Mouse (Mus musculus) intestine, embryonic 16.5 days (tissue): Measurements from ENCODE around the gene Wasf1. TPM values are rescaled to one million over a fixed set of nuclear protein-coding genes. Genes with fewer than 3 reads are reported as not detected.

ENCODE experiments used
- ATAC-seq: fragments of 200-750 bp; cut with Nextera tagmentation; 2 replicates; pipeline ENCODE4 v1.8.0; 2017; ENCODE audit warnings: moderate TSS enrichment, moderate library complexity
- H3K27ac ChIP-seq: fragments of 300-500 bp; sonication (generic); 2 replicates; pipeline ENCODE4 v1.5.1; 2014; ENCODE audit warnings: mild to moderate bottlenecking, low read length
- H3K27me3 ChIP-seq: fragments of 300-500 bp; sonication (generic); replicated peaks from 2 replicates; pipeline ENCODE4 v1.6.1; 2014; ENCODE audit warnings: low read length, control low read depth, mixed read lengths; ENCODE audit not compliant: control insufficient read depth, insufficient read depth
- H3K36me3 ChIP-seq: fragments of 300-500 bp; sonication (generic); 2 replicates; pipeline ENCODE4 v1.6.1; 2014; ENCODE audit warnings: low read length, control low read depth; ENCODE audit not compliant: control insufficient read depth, insufficient read depth
- H3K4me1 ChIP-seq: fragments of 300-500 bp; sonication (generic); 2 replicates; pipeline ENCODE4 v1.6.1; 2014; ENCODE audit warnings: low read length, control low read depth, mixed read lengths; ENCODE audit not compliant: control insufficient read depth, insufficient read depth
- H3K4me2 ChIP-seq: fragments of 300-500 bp; sonication (generic); 2 replicates; pipeline ENCODE4 v1.6.1; 2014; ENCODE audit warnings: low read depth, low read length, control low read depth
- H3K4me3 ChIP-seq: fragments of 300-500 bp; sonication (generic); 2 replicates; pipeline ENCODE4 v1.5.1; 2014; ENCODE audit warnings: mild to moderate bottlenecking, low read length
- H3K9ac ChIP-seq: fragments of 300-500 bp; sonication (generic); 2 replicates; pipeline ENCODE4 v1.6.1; 2014; ENCODE audit warnings: low read depth, low read length
- H3K9me3 ChIP-seq: fragments of 300-500 bp; sonication (generic); 2 replicates; pipeline ENCODE4 v1.6.1; 2016; ENCODE audit warnings: low read length, control low read depth; ENCODE audit not compliant: control insufficient read depth
- WGBS: fragments of 180-500 bp; shearing (Covaris S2); extraction: QIAGEN DNeasy Blood & Tissue Kit; methylation state at CpG from one replicate; pipeline ENCODE4 v1.1.7; 2014; 5-methylcytosine and 5-hydroxymethylcytosine counted together
- polyA plus RNA-seq: library from polyadenylated mRNA; unstranded; fragments of >200 nt; fragmentation: Nextera tagmentation; extraction: Ambion mirVana; gene quantifications from 2 replicates; pipeline ENCODE4 v1.2.1, GENCODE M21; 2015

Wasf1 gene
- polyA plus RNA-seq, 1 experiment from 2014 or later, result 10.4 TPM

GRCm38 (mm10) chr10:40961365-40961764 is 78.1 kb downstream of the Wasf1 start:
- Histone ChIP-seq H3K4me3 (no peak overlapping the region), H3K9ac (no peak overlapping the region), H3K27ac (no peak overlapping the region), H3K4me1 (no peaks in the 10 kb centered on the region), H3K4me2 (no peak overlapping the region), H3K27me3 (no peaks in the 10 kb centered on the region), H3K36me3 (no peaks in the 10 kb centered on the region), H3K9me3 (no peaks in the 10 kb centered on the region)
- 44% methylated on average over 6 of the region's 6 CpGs for WGBS
- no peak for ATAC-seq

DNA sequence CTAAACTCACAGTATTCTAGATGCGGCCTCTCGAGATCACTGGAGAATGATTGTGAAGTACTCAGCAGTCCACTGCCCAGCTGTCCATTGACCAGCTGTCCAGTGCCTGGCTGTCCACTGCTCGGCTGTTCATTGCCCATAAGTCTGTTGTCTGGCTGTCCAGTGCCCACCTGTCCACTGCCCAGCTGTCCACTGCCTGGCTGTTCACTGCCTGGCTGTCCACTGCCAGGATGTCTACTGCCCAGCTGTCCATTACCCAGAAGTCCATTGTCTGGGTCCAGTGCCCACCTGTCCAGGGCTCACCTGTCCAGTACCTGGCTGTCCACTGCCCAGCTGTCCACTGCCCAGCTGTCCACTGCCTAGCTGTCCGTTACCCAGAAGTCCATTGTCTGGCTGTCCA is 78.7 kb downstream of the Wasf1 start:
- WGBS, result 90% methylated on average over 4 of the region's 4 CpGs
- H3K36me3 ChIP-seq, result no peaks in the 10 kb centered on the region
- ATAC-seq, result no peak
- H3K9me3 ChIP-seq, result no peaks in the 10 kb centered on the region
- H3K4me3 ChIP-seq, result no peak overlapping the region
- no peaks in the 10 kb centered on the region for H3K4me1 ChIP-seq
- no peaks in the 10 kb centered on the region for H3K27me3 ChIP-seq
- no peak overlapping the region for H3K9ac ChIP-seq
- no peak overlapping the region for H3K4me2 ChIP-seq
- no peak overlapping the region for H3K27ac ChIP-seq

- no peak overlapping the region for H3K27ac ChIP-seq
- H3K27me3 ChIP-seq, result no peaks in the 10 kb centered on the region
- no peaks in the 10 kb centered on the region for H3K9me3 ChIP-seq
- no peaks in the 10 kb centered on the region for H3K4me1 ChIP-seq
- H3K9ac ChIP-seq, result no peak overlapping the region
- H3K4me3 ChIP-seq, result no peak overlapping the region
- ATAC-seq, result no peak
- 65% methylated on average over 4 of the region's 4 CpGs for WGBS
- H3K4me2 ChIP-seq, result no peak overlapping the region
- H3K36me3 ChIP-seq, result no peaks in the 10 kb centered on the region
Measured at GRCm38 (mm10) chr10:40964546-40964945, 81.3 kb downstream of the Wasf1 start.

DNA sequence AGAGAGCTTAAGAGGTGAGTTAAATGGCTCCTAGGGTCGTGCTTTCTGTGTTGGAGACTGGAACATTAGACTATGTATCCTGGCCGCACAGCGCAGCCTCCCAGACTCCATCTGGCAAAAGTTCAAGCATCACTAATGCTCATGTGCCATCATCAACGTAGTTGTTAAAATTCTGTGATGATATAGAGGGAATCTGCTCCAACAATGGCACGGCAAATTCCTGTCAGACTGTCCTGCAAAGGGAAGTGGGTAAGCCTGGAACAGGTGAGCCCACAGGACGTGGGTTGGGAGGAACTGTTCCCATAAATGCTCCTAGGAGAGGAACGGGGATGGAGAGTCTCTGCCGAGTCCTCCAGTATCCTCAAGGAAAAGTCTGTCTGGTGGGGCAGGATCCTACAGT is 85.3 kb downstream of the Wasf1 start:
- no peak overlapping the region for H3K9ac ChIP-seq
- H3K9me3 ChIP-seq, result no peaks in the 10 kb centered on the region
- 67% methylated on average over 8 of the region's 8 CpGs for WGBS
- no peak overlapping the region for H3K4me2 ChIP-seq
- H3K27me3 ChIP-seq, result no peaks in the 10 kb centered on the region
- H3K36me3 ChIP-seq, result no peaks in the 10 kb centered on the region
- H3K4me1 ChIP-seq, result no peaks in the 10 kb centered on the region
- H3K4me3 ChIP-seq, result no peak overlapping the region
- no peak for ATAC-seq
- H3K27ac ChIP-seq, result no peak overlapping the region

DNA sequence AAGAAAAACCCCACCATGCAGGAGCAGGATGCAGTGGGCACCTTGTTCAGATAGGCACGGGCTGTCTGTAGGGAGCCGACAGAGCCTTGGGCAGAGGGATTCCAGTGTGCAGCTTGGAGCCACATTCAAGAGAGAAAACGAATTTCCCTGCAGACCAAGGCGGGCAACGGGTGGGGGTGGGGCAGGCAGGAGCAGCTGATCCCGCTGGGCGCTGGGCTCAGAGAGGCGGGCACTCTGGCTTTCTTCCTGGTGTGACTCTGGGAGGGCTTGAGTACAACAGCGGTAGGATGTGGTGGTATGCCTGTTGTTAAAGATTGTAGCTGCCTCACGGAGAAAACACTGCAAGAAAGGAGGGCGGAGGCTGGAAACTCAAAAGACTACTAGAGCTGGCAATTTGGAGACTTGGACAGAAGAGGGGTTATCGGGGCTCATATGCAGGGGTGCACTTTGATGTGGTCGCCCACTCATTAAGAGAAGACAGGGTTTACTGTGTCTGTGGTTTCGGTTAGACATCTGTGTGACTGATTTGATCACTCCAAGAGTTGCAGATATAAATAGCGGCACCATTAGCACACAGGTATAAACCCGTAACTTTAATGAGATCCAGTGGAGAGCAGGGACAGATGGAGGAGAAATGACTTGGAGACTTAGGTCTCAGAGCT is 86.2 kb downstream of the Wasf1 start:
- H3K9ac ChIP-seq, result no peak overlapping the region
- H3K4me3 ChIP-seq, result no peak overlapping the region
- no peak overlapping the region for H3K4me2 ChIP-seq
- no peaks in the 10 kb centered on the region for H3K4me1 ChIP-seq
- 14% methylated on average over 16 of the region's 16 CpGs for WGBS
- H3K27me3 ChIP-seq, result no peaks in the 10 kb centered on the region
- no peaks in the 10 kb centered on the region for H3K9me3 ChIP-seq
- ATAC-seq, result no peak
- H3K27ac ChIP-seq, result no peak overlapping the region
- H3K36me3 ChIP-seq, result no peaks in the 10 kb centered on the region

GRCm38 (mm10) chr10:40970601-40971245 is 87.4 kb downstream of the Wasf1 start:
- Histone ChIP-seq H3K4me3 (no peak overlapping the region), H3K27me3 (no peaks in the 10 kb centered on the region), H3K9me3 (no peaks in the 10 kb centered on the region), H3K36me3 (no peaks in the 10 kb centered on the region), H3K4me1 (no peaks in the 10 kb centered on the region), H3K27ac (no peak overlapping the region), H3K4me2 (no peak overlapping the region), H3K9ac (no peak overlapping the region)
- WGBS, result 82% methylated on average over 12 of the region's 12 CpGs
- no peak for ATAC-seq

DNA sequence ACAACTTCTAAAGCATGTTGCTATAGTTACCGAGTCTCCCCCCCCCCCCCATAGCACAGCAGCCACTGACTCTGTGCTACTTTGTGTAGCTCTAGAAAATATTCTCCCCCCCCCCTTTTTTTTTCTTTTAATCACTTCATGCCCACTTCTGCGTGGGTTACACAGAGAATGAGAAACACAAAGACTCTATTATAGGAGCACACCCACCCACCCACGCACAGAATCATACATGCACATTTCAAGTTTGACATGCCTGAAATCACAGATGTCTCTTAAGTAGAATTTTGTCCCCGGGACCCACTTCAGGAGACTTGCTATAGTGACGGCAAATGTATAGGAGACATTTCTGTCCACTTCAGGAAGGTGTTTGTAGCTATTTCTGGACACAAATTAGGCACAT is 88.0 kb downstream of the Wasf1 start:
- H3K4me2 ChIP-seq, result no peak overlapping the region
- no peak for ATAC-seq
- no peaks in the 10 kb centered on the region for H3K27me3 ChIP-seq
- no peaks in the 10 kb centered on the region for H3K9me3 ChIP-seq
- no peak overlapping the region for H3K27ac ChIP-seq
- H3K4me3 ChIP-seq, result no peak overlapping the region
- WGBS, result 76% methylated on average over 5 of the region's 5 CpGs
- no peaks in the 10 kb centered on the region for H3K4me1 ChIP-seq
- H3K9ac ChIP-seq, result no peak overlapping the region
- no peaks in the 10 kb centered on the region for H3K36me3 ChIP-seq

- no peaks in the 10 kb centered on the region for H3K4me1 ChIP-seq
- H3K9ac ChIP-seq, result no peak overlapping the region
- H3K27me3 ChIP-seq, result no peaks in the 10 kb centered on the region
- ATAC-seq, result no peak
- no peaks in the 10 kb centered on the region for H3K9me3 ChIP-seq
- H3K4me2 ChIP-seq, result no peak overlapping the region
- H3K27ac ChIP-seq, result no peak overlapping the region
- no peak overlapping the region for H3K4me3 ChIP-seq
- no peaks in the 10 kb centered on the region for H3K36me3 ChIP-seq
Measured at GRCm38 (mm10) chr10:40983761-40984160, 100.5 kb downstream of the Wasf1 start.

DNA sequence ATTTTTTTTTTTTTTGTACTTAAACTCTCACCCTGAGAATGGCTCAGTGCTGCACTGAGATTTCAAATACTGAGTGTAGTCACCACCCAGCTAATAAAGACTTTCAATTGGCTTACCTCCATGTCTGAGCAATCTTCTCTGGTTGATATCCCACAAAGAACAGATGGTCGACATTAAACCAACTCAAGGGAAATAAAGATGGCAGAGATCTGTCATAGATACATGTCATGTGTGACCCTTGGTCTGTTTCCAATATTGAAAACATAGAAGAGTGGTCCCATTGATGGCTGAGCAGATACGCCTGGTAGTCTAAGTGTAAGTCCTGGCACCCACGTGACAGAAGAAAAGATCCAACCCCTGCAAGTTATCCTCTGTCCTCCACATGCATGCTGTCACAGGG is 101.3 kb downstream of the Wasf1 start:
- Histone ChIP-seq H3K27ac (no peak overlapping the region), H3K4me3 (no peak overlapping the region), H3K9ac (no peak overlapping the region), H3K4me1 (no peaks in the 10 kb centered on the region), H3K9me3 (no peaks in the 10 kb centered on the region), H3K36me3 (no peaks in the 10 kb centered on the region), H3K4me2 (no peak overlapping the region), H3K27me3 (no peaks in the 10 kb centered on the region)
- 78% methylated on average over 3 of the region's 3 CpGs for WGBS
- no peak for ATAC-seq

DNA sequence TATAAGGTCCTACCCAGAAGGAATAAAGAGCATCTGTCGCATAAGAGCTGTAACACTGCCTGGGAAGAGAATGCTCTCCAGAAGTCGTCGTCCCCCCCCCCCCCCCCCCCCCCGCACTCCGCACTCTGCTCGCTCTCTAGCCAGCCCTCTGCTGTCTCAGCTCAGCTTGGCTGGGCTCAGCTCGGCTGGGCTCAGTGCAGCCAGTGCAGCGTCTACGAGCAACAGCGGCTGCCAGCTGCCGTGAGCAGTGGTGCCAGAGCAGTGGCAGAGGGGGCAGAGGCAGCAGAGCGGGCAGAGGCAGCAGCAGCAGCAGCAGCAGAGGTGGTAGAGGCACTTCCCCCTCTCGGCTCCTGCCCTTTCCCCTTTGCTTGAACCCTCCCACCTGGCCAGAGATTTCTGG is 102.1 kb downstream of the Wasf1 start:
- no peaks in the 10 kb centered on the region for H3K9me3 ChIP-seq
- no peak for ATAC-seq
- no peaks in the 10 kb centered on the region for H3K27me3 ChIP-seq
- WGBS, result 20% methylated on average over 11 of the region's 13 CpGs
- no peaks in the 10 kb centered on the region for H3K4me1 ChIP-seq
- H3K36me3 ChIP-seq, result no peaks in the 10 kb centered on the region
- no peak overlapping the region for H3K27ac ChIP-seq
- no peak overlapping the region for H3K4me3 ChIP-seq
- no peak overlapping the region for H3K9ac ChIP-seq
- no peak overlapping the region for H3K4me2 ChIP-seq
